Mouse (Mus musculus): ENCODE results near the gene Pex11a. TPM values are rescaled to one million over a fixed set of nuclear protein-coding genes. Genes with fewer than 3 reads are reported as not detected.

Gene Pex11a
- total RNA-seq (2023), result 1 to 10 TPM; 1.4 to 1.9 TPM

DNA sequence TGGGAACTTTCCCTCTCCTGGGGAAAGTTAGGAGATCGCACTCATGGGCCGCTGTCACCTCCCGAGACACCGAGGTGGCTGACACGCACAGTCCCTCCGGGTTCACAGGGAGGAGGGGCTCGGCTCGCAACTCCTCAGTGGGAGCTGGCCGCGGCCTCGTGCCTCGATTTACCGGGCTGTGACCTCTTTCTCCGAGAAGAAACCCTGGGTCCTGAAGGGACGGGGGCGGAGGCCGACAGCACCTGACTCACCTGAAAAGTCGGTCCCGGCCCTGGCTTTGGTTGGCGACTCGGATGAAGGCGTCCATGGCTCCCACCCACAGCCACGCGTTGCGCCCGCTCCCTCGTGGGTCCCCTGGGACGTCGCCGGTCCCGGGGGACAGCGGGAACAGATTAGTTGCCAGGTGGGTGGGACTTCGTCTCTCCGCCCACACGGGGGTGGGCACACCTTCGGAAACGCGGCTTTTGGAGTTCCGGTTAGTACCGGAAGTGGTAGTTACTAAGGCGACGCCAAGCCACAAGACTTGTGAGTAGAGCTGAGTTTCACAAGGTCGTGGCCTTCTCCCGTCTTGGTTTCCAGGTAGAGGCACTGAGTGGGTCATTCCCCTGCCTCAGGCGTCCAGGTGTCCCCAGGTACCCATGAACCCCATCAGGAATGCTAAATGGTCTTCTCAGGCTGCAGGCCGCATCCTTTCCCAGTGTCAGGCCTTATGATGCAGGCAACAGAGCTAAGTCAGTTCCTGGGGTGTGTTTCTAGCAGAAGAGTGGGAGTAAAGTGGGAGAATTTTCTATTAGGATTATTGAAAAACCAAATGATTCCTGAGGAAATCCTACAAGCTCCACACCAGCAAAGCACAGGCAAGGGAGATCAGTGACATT, at the start of gene Pex11a, which contains the start of gene Wdr93:
Gene Pex11a, minus strand, starts transcription at position 473 of the 878 bp plus-strand sequence.
Gene Wdr93, plus strand, starts transcription at position 505 of the 878 bp plus-strand sequence.

DNA sequence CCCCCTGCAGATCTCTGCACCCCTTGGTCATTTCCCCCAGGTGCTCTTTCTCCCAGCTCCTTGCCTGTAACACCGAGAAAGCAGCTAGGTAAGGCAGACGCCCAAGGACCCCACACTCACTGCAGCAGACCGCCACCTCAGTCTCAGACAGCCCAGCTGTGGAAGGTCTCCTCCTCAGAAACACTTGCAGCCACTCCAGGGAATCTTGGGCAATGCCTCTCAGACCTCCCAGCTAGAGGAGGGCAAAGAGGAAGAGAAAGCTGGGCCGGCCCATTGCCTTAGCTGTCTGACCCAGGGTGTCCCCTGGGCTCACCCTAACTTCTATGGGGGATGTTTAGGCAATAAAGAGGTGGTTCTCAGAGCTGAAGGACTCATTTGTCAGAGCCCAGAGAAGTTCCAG, 10.3 kb downstream of the Pex11a start, which contains the start of gene Plin1:
Gene Plin1, minus strand, starts transcription at position 282 of the 400 bp plus-strand sequence.

DNA sequence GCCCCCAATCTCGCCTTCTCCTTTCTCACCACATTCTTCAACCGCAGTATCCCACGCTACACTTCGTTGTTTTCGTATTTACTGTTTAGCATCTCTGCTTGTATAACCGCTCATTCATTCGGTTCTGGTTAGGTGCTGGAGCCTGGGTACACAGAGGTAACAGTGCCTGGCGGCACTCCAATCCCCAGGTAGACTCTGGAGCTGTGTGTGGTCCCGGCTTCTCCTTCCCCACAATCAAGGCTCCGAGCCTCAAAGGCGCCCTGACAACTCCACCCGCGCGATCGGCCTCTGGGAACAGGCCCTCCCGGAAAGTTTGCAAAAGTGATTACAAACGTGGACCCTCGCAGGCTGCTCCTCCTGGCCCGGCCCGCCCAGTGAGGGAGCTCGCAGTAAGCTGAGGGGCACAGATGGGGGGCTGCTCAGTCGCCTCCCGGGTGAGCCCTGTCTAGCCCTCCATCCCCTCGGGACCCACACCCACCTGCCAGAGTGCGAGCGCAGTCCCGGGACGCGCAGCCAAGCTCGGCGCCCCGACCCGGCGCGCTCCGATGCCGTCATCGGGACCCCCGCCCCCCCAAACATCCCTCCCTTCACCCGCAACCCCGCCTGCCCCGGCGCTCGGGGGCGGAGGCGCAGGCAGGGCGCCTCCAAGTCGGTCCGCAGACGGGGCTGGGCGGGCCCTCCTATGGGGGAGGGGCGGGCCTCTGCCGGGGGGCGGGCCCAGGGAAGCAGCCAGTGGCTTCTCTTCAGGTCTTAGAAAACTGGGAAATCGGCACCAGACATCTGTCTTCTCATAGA, 27.5 kb downstream of the Pex11a start, which contains the start of gene Kif7:
Gene Kif7, minus strand, starts transcription at position 534 of the 795 bp plus-strand sequence.

Other genes starting within 250 kb of the Pex11a start
- gene Rhcg, start 125.5 kb downstream of the Pex11a start, total RNA-seq (2023), result under 1 TPM; 0.59 to 0.82 TPM
- gene Ticrr, start 82.9 kb downstream of the Pex11a start, total RNA-seq (2023), result 10 to 100 TPM; 22.3 to 25.4 TPM
- gene Kif7, start 27.4 kb downstream of the Pex11a start, total RNA-seq (2023), result under 1 TPM; 0.20 to 0.40 TPM
- not detected for gene Plin1, start 10.2 kb downstream of the Pex11a start, total RNA-seq (2023)
- not detected for gene Wdr93, start within 50 bp of the Pex11a start, total RNA-seq (2023)
- not detected for gene Mesp1, start 50.7 kb upstream of the Pex11a start, total RNA-seq (2023)
- gene Mesp2, start 67.6 kb upstream of the Pex11a start, total RNA-seq (2023), result under 1 TPM in 1 of 2 experiments, not detected in 1; 0.39 TPM
- under 1 TPM; 0.55 to 0.60 TPM for gene Anpep, start 117.9 kb upstream of the Pex11a start, total RNA-seq (2023)
- 10 to 100 TPM in 1 of 2 experiments, 1 to 10 TPM in 1; 7.5 to 10.7 TPM for gene Ap3s2, start 177.5 kb upstream of the Pex11a start, total RNA-seq (2023)
- gene Arpin, start 192.2 kb upstream of the Pex11a start, total RNA-seq (2023), result under 1 TPM; 0.72 to 0.75 TPM